Mouse (Mus musculus): ENCODE data around the gene Hrasls5.

DNA sequence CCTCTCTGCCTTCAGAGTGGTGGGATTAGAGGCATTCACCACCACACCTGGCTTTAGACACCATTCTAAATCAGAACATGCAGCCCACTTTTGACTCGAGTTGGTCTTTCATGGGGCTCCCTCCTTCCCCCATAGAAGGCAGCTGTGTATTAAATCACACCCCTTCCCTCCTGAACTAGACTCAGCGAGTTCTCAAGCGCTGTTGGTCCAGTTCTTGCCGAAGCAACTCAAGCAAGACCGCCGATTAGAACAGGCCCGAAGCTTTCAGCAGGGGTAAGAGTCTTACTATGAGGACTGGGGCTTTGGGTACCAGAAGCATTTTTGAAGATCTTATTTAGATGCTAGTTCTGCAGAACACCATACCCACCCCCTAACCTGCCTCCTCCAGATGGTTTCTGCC lies 810 bp downstream of the Hrasls5 start:
- TF ChIP-seq CTCF (IDR thresholded peaks at IDR 0.05; ENCODE audit: low read depth) (no peak), EP300 (IDR thresholded peaks at IDR 0.05; ENCODE audit: low read depth) (no peak)
